Mouse (Mus musculus): ENCODE results near the gene Rhbdl1.

GRCm38 (mm10) chr17:25794998-25795397 is 42.1 kb downstream of the Rhbdl1 start:
- TF ChIP-seq MAFK (IDR thresholded peaks at IDR 0.05; ENCODE audit: insufficient read depth, low read depth, low read length) = no peak
- no peak for TF ChIP-seq ZNF384 (IDR thresholded peaks at IDR 0.05; ENCODE audit: low read depth, low read length)
- no peak for TF ChIP-seq ZC3H11A (IDR thresholded peaks at IDR 0.05; ENCODE audit: borderline replicate concordance, low read depth, low read length)

All from ES-E14 (cell line).